Mouse (Mus musculus) heart, embryonic 14.5 days (tissue): Measurements from ENCODE around the gene Tyms. TPM values are rescaled to one million over a fixed set of nuclear protein-coding genes. Genes with fewer than 3 reads are reported as not detected.

Experiments
- polyA plus RNA-seq: library from polyadenylated mRNA; unstranded; fragments of >200 nt; fragmentation: Nextera tagmentation; extraction: Ambion mirVana; gene quantifications from 2 replicates; pipeline ENCODE4 v1.2.1, GENCODE M21; 2014

Tyms gene
- polyA plus RNA-seq, 1 experiment from 2014 or later = 101 TPM

Other genes with a start within 250 kb of the Tyms start
- 0.28 and 0.36 TPM in 2 replicates for gene Il6, start 60.5 kb downstream of the Tyms start, polyA plus RNA-seq
- 0.26 and 0.30 TPM in 2 replicates for gene Garem2, start 31.5 kb upstream of the Tyms start, polyA plus RNA-seq
- gene 3110082J24Rik, start 32.5 kb upstream of the Tyms start, polyA plus RNA-seq = not detected in 2 replicates
- 223 and 246 TPM in 2 replicates for gene Hadha, start 81.5 kb upstream of the Tyms start, polyA plus RNA-seq
- gene Hadhb, start 81.6 kb upstream of the Tyms start, polyA plus RNA-seq = 421 and 422 TPM in 2 replicates
- gene Adgrf3, start 132.1 kb upstream of the Tyms start, polyA plus RNA-seq = 0.45 and 0.86 TPM in 2 replicates
- gene Selenoi, start 159.0 kb upstream of the Tyms start, polyA plus RNA-seq = 18.1 and 18.7 TPM in 2 replicates
- gene Drc1, start 207.8 kb upstream of the Tyms start, polyA plus RNA-seq = not detected in 2 replicates